Mouse (Mus musculus) heart, embryonic 15.5 days (tissue): Measurements from ENCODE around the gene Col25a1. TPM values are rescaled to one million over a fixed set of nuclear protein-coding genes. Genes with fewer than 3 reads are reported as not detected.

Source experiments
- ATAC-seq: fragments of 200-750 bp; cut with Nextera tagmentation; replicated peaks from 2 replicates; pipeline ENCODE4 v1.8.0; 2017; ENCODE audit warnings: low read depth, moderate TSS enrichment; ENCODE audit not compliant: insufficient number of reproducible peaks, insufficient read depth, low FRiP score
- H3K27ac ChIP-seq: fragments of 300-500 bp; sonication (generic); 2 replicates; pipeline ENCODE4 v1.5.1; 2015; ENCODE audit warnings: mild to moderate bottlenecking, inconsistent platforms
- H3K27me3 ChIP-seq: fragments of 300-500 bp; sonication (generic); 2 replicates; pipeline ENCODE4 v1.6.1; 2015; ENCODE audit warnings: inconsistent platforms
- H3K36me3 ChIP-seq: fragments of 300-500 bp; sonication (generic); 2 replicates; pipeline ENCODE4 v1.6.1; 2015; ENCODE audit warnings: mild to moderate bottlenecking, inconsistent platforms
- H3K4me1 ChIP-seq: fragments of 300-500 bp; sonication (generic); replicated peaks from 2 replicates; pipeline ENCODE4 v1.6.1; 2015; ENCODE audit warnings: inconsistent platforms
- H3K4me2 ChIP-seq: fragments of 300-500 bp; sonication (generic); 2 replicates; pipeline ENCODE4 v1.6.1; 2015; ENCODE audit warnings: inconsistent platforms, mild to moderate bottlenecking, moderate library complexity
- H3K4me3 ChIP-seq: fragments of 300-500 bp; sonication (generic); 2 replicates; pipeline ENCODE4 v1.5.1; 2015; ENCODE audit warnings: mild to moderate bottlenecking, inconsistent platforms
- H3K9ac ChIP-seq: fragments of 300-500 bp; sonication (generic); 2 replicates; pipeline ENCODE4 v1.6.1; 2015; ENCODE audit warnings: mild to moderate bottlenecking, inconsistent platforms
- H3K9me3 ChIP-seq: fragments of 300-500 bp; sonication (generic); replicated peaks from 2 replicates; pipeline ENCODE4 v1.6.1; 2016; ENCODE audit warnings: inconsistent platforms
- WGBS: fragments of 180-500 bp; shearing (Covaris S2); methylation state at CpG from one replicate; pipeline ENCODE4 v1.1.7; 2015; ENCODE audit warnings: mixed read lengths; 5-methylcytosine and 5-hydroxymethylcytosine counted together
- polyA plus RNA-seq: library from polyadenylated mRNA; unstranded; fragments of >200 nt; fragmentation: Nextera tagmentation; extraction: Ambion mirVana; gene quantifications from 2 replicates; pipeline ENCODE4 v1.2.1, GENCODE M21; 2015

Gene Col25a1
- polyA plus RNA-seq, 1 experiment from 2014 or later, result 1.3 TPM

- H3K36me3 ChIP-seq, result no peaks in the 10 kb centered on the region
- H3K27me3 ChIP-seq, result no peaks in the 10 kb centered on the region
- WGBS, result 77% methylated on average over 5 of the region's 5 CpGs
- H3K4me2 ChIP-seq, result no peak overlapping the region
- ATAC-seq, result no peak
- H3K9me3 ChIP-seq, result no peaks in the 10 kb centered on the region
- H3K4me3 ChIP-seq, result no peak overlapping the region
- no peak overlapping the region for H3K27ac ChIP-seq
- H3K9ac ChIP-seq, result no peak overlapping the region
- no peaks in the 10 kb centered on the region for H3K4me1 ChIP-seq
These were observed 298.8 kb downstream of the Col25a1 start for GRCm38 (mm10) chr3:130430052-130430451.

- H3K4me1 ChIP-seq, result no peaks in the 10 kb centered on the region
- H3K36me3 ChIP-seq, result no peaks in the 10 kb centered on the region
- H3K27ac ChIP-seq, result no peak overlapping the region
- no peak overlapping the region for H3K4me3 ChIP-seq
- no peak for ATAC-seq
- H3K9ac ChIP-seq, result no peak overlapping the region
- 56% methylated on average over 5 of the region's 5 CpGs for WGBS
- H3K27me3 ChIP-seq, result no peaks in the 10 kb centered on the region
- no peak overlapping the region for H3K4me2 ChIP-seq
- H3K9me3 ChIP-seq, result no peaks in the 10 kb centered on the region
These were observed 301.5 kb downstream of the Col25a1 start for GRCm38 (mm10) chr3:130432818-130433217.

GRCm38 (mm10) chr3:130436956-130437355, 305.7 kb downstream of the Col25a1 start:
- Histone ChIP-seq H3K36me3 (no peaks in the 10 kb centered on the region), H3K4me3 (no peak overlapping the region), H3K9ac (no peak overlapping the region), H3K27ac (no peak overlapping the region), H3K27me3 (no peaks in the 10 kb centered on the region), H3K9me3 (no peaks in the 10 kb centered on the region), H3K4me2 (no peak overlapping the region), H3K4me1 (no peaks in the 10 kb centered on the region)
- ATAC-seq, result no peak

- no peak for ATAC-seq
- no peak overlapping the region for H3K4me2 ChIP-seq
- H3K27me3 ChIP-seq, result no peaks in the 10 kb centered on the region
- no peak overlapping the region for H3K4me3 ChIP-seq
- WGBS, result 91% methylated on average over 6 of the region's 6 CpGs
- H3K36me3 ChIP-seq, result no peaks in the 10 kb centered on the region
- H3K9ac ChIP-seq, result no peak overlapping the region
- no peak overlapping the region for H3K27ac ChIP-seq
- no peaks in the 10 kb centered on the region for H3K9me3 ChIP-seq
- H3K4me1 ChIP-seq, result no peaks in the 10 kb centered on the region
These were observed 308.5 kb downstream of the Col25a1 start for GRCm38 (mm10) chr3:130439767-130440166.

DNA sequence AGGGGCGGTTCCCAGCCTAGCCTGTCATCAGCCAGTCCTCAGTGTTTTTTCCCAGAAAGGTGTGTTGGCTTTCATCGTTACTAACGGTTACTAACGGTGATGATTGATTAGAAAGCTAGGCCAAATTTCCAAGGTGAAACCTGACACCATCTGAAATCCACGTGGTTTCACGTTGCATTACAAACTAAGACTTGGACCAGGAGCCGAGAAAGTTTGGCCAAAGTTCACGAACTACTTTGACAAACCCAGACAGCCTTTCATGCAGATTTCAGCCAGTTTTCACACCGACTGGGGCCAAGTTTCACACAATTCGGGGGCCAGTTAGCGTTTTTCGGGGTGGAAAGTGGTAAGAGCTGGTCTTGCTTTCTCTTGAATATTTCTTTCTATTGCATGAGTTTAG, 309.4 kb downstream of the Col25a1 start:
- H3K4me3 ChIP-seq, result no peak overlapping the region
- H3K4me2 ChIP-seq, result 0 out of 2 replicates have a peak overlapping the region, but pooled peaks have one; percentile 9
- ATAC-seq, result no peak
- no peaks in the 10 kb centered on the region for H3K4me1 ChIP-seq
- no peak overlapping the region for H3K27ac ChIP-seq
- H3K9ac ChIP-seq, result no peak overlapping the region
- H3K27me3 ChIP-seq, result no peaks in the 10 kb centered on the region
- WGBS, result 54% methylated on average over 12 of the region's 12 CpGs
- no peaks in the 10 kb centered on the region for H3K9me3 ChIP-seq
- no peaks in the 10 kb centered on the region for H3K36me3 ChIP-seq

GRCm38 (mm10) chr3:130443842-130444627, 312.7 kb downstream of the Col25a1 start:
- H3K4me2 ChIP-seq, result no peak overlapping the region
- H3K9me3 ChIP-seq, result no peaks in the 10 kb centered on the region
- H3K4me1 ChIP-seq, result no peaks in the 10 kb centered on the region
- no peak for ATAC-seq
- no peak overlapping the region for H3K4me3 ChIP-seq
- no peak overlapping the region for H3K9ac ChIP-seq
- H3K36me3 ChIP-seq, result no peaks in the 10 kb centered on the region
- no peak overlapping the region for H3K27ac ChIP-seq
- no peaks in the 10 kb centered on the region for H3K27me3 ChIP-seq
- 55% methylated on average over 13 of the region's 13 CpGs for WGBS

DNA sequence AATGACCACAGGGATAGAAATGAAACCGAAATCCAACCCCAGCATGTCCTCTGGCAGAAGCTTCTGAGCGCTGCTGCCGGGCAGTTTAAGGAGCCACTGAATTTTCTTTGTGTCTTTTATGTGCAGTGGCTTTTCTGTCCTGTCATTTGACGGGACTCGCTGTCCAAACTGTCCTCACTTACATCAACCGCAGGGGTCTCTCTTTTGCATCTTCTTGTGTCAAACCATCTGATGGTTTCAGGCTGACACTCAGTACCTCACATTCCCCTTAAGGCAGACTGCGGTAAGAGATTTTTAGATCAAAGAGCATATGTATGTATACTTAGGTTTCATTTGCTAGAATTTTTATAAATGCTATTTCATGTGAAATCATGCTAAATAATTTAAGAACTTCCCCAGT, 318.6 kb downstream of the Col25a1 start:
- no peak overlapping the region for H3K4me3 ChIP-seq
- no peak overlapping the region for H3K4me2 ChIP-seq
- 68% methylated on average over 7 of the region's 7 CpGs for WGBS
- H3K36me3 ChIP-seq, result no peaks in the 10 kb centered on the region
- ATAC-seq, result no peak
- no peak overlapping the region for H3K27ac ChIP-seq
- H3K9me3 ChIP-seq, result no peaks in the 10 kb centered on the region
- no peak overlapping the region for H3K9ac ChIP-seq
- no peaks in the 10 kb centered on the region for H3K4me1 ChIP-seq
- H3K27me3 ChIP-seq, result no peaks in the 10 kb centered on the region

- no peaks in the 10 kb centered on the region for H3K9me3 ChIP-seq
- no peak overlapping the region for H3K9ac ChIP-seq
- 71% methylated on average over 5 of the region's 5 CpGs for WGBS
- H3K4me3 ChIP-seq, result no peak overlapping the region
- H3K4me1 ChIP-seq, result no peaks in the 10 kb centered on the region
- H3K27ac ChIP-seq, result no peak overlapping the region
- H3K4me2 ChIP-seq, result no peak overlapping the region
- H3K27me3 ChIP-seq, result no peaks in the 10 kb centered on the region
- no peaks in the 10 kb centered on the region for H3K36me3 ChIP-seq
- no peak for ATAC-seq
These were observed 334.1 kb downstream of the Col25a1 start for GRCm38 (mm10) chr3:130465371-130465770.

DNA sequence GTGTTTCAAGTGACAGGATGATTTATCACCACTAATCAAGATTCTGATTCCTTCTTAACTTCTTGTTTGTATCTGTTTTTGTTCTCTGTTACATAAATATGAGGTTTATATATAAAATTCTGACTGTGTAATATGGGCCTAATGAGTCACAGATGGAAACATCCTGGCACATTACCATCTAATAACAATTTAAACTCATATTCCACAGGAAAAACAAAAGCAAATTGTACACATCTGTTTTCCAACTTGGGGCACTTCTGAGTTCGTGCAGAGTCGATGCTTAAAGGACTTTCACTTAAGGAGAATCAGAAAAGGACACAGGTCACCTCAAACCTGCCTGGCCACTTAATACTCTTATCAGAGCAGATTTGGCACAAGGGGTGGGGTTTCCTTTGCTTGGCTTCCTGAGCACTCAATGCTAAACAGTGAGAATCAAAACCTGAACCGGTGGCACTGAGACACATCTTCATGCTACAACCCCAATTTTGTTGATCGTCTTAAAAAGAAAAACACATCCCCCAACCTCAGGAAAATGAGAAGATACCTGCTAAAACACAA, 342.0 kb downstream of the Col25a1 start:
- H3K9ac ChIP-seq, result no peak overlapping the region
- no peak overlapping the region for H3K27ac ChIP-seq
- H3K9me3 ChIP-seq, result no peaks in the 10 kb centered on the region
- 35% methylated on average over 4 of the region's 4 CpGs for WGBS
- no peak overlapping the region for H3K4me3 ChIP-seq
- no peak overlapping the region for H3K4me2 ChIP-seq
- ATAC-seq, result no peak
- H3K36me3 ChIP-seq, result no peaks in the 10 kb centered on the region
- H3K27me3 ChIP-seq, result no peaks in the 10 kb centered on the region
- H3K4me1 ChIP-seq, result no peaks in the 10 kb centered on the region

GRCm38 (mm10) chr3:130473970-130474369, 342.7 kb downstream of the Col25a1 start:
- no peak overlapping the region for H3K9ac ChIP-seq

GRCm38 (mm10) chr3:130482513-130482912, 351.2 kb downstream of the Col25a1 start:
- H3K4me1 ChIP-seq, result no peaks in the 10 kb centered on the region
- no peak overlapping the region for H3K9ac ChIP-seq
- H3K27me3 ChIP-seq, result no peaks in the 10 kb centered on the region
- ATAC-seq, result no peak
- H3K9me3 ChIP-seq, result no peaks in the 10 kb centered on the region
- H3K27ac ChIP-seq, result no peak overlapping the region
- H3K4me2 ChIP-seq, result no peak overlapping the region
- H3K36me3 ChIP-seq, result no peaks in the 10 kb centered on the region
- 88% methylated on average over 8 of the region's 8 CpGs for WGBS
- H3K4me3 ChIP-seq, result no peak overlapping the region

More at GRCm38 (mm10) chr3:130473970-130474369, 342.7 kb downstream of the Col25a1 start:
- H3K27me3 ChIP-seq, result no peaks in the 10 kb centered on the region
- ATAC-seq, result no peak
- no peaks in the 10 kb centered on the region for H3K36me3 ChIP-seq
- no peak overlapping the region for H3K27ac ChIP-seq
- H3K4me3 ChIP-seq, result no peak overlapping the region
- no peaks in the 10 kb centered on the region for H3K4me1 ChIP-seq
- no peak overlapping the region for H3K4me2 ChIP-seq
- H3K9me3 ChIP-seq, result no peaks in the 10 kb centered on the region
- WGBS, result 49% methylated on average over 7 of the region's 7 CpGs

DNA sequence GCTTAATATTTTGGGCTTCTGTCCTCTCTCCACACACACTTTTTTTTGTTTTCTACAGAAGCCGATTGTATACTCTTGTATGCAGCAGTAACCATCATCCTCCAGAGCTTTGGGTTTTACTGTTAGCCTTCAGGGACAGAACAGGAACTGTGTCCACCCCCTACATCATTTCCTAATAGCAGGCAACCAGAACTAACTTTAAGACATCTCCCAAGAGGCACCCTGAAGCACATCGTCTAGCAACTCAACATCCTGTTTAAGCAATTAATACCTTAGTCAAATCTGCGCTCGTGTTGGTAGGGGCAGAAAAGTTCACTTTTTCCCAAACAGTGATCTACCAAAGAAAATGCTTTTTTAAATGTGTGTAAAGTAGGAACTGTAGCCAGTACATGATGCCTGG, 357.5 kb downstream of the Col25a1 start:
- H3K4me1 ChIP-seq, result no peaks in the 10 kb centered on the region; the same call in 1 of the 2 replicates
- H3K36me3 ChIP-seq, result no peaks in the 10 kb centered on the region
- no peak overlapping the region for H3K4me3 ChIP-seq
- WGBS, result 72% methylated on average over 4 of the region's 4 CpGs
- no peak for ATAC-seq
- no peak overlapping the region for H3K4me2 ChIP-seq
- no peaks in the 10 kb centered on the region for H3K27me3 ChIP-seq
- no peak overlapping the region for H3K9ac ChIP-seq
- no peaks in the 10 kb centered on the region for H3K9me3 ChIP-seq
- no peak overlapping the region for H3K27ac ChIP-seq
